Mouse (Mus musculus) embryonic stem cell, embryonic (primary cell): ENCODE data around the gene Palm2.

Experiments
- CTCF ChIA-PET, 4 experiments: fragments of 300-600 bp in 2 of 4; fragments of 350-600 bp in 2 of 4; sonication (Branson Sonifier 250); formaldehyde crosslinking; loops; one replicate each; lab custom pipeline; 2022; ENCODE audit warnings: inconsistent platforms in 2 of 4; lab: Charles Lee
- POLR2A ChIA-PET, 4 experiments: fragments of 300-600 bp in 2 of 4; fragments of 350-600 bp in 2 of 4; sonication (Branson Sonifier 250); formaldehyde crosslinking; loops; one replicate each; lab custom pipeline; 2022; ENCODE audit warnings: antibody characterized with exemption in 4 of 4, inconsistent platforms in 1 of 4; lab: Charles Lee

The Palm2 gene

GRCm38 (mm10) chr4:57660470-57660869, 226.4 kb downstream of the Palm2 start:
- POLR2A ChIA-PET, result interaction anchor here in 1 of 4 experiments (1.1 kb wide), 1 partner anchor 244 kb away, joined by 3 read pairs; no protein-coding TSS in a partner anchor
- CTCF ChIA-PET, result no interaction called here

- ChIA-PET CTCF (no interaction called here), POLR2A (interaction anchor here in 1 of 4 experiments (1.1 kb wide), 1 partner anchor 291 kb away, joined by 3 read pairs; no protein-coding TSS in a partner anchor)
Observed at GRCm38 (mm10) chr4:57666101-57666500, 232.1 kb downstream of the Palm2 start.

GRCm38 (mm10) chr4:57670813-57671469, 236.9 kb downstream of the Palm2 start:
- ChIA-PET CTCF (interaction anchor here in 3 of 4 experiments (0.5 to 2.6 kb wide), 6 partner anchors 88 to 435 kb away, joined by 3 to 17 read pairs (median 6); no protein-coding TSS in a partner anchor), POLR2A (interaction anchor here in 2 of 4 experiments (0.6 to 1.3 kb wide), 6 partner anchors 8 to 322 kb away, joined by 3 read pairs; no protein-coding TSS in a partner anchor)

- ChIA-PET POLR2A (interaction anchor here in 3 of 4 experiments (1.1 to 3.9 kb wide), 5 partner anchors 9 to 284 kb away, joined by 3 to 20 read pairs (median 19); no protein-coding TSS in a partner anchor), CTCF (interaction anchor here in 3 of 4 experiments (0.7 to 2.6 kb wide), 23 partner anchors 11 to 249 kb away, joined by 3 to 17 read pairs (median 5); no protein-coding TSS in a partner anchor)
Observed at GRCm38 (mm10) chr4:57672541-57672940, 238.5 kb downstream of the Palm2 start.

- ChIA-PET CTCF (interaction anchor here (0.5 to 2.6 kb wide), 42 partner anchors 9 to 411 kb away, joined by 3 to 17 read pairs (median 4); no protein-coding TSS in a partner anchor), POLR2A (interaction anchor here in 3 of 4 experiments (0.6 to 3.9 kb wide), 12 partner anchors 8 to 284 kb away, joined by 3 to 33 read pairs (median 4); partner anchors contain the start of gene Txn1 (in 2 of the 3))
Observed at GRCm38 (mm10) chr4:57672996-57673906, 239.2 kb downstream of the Palm2 start.

GRCm38 (mm10) chr4:57674351-57674750, 240.3 kb downstream of the Palm2 start:
- CTCF ChIA-PET, result interaction anchor here (0.6 to 2.4 kb wide), 31 partner anchors 10 to 781 kb away, joined by 3 to 15 read pairs (median 4); partner anchors contain the start of genes Akap2 (in 1 of the 4) and Ptpn3 (in 1 of the 4)
- POLR2A ChIA-PET, result interaction anchor here (0.5 to 3.9 kb wide), 38 partner anchors 9 to 728 kb away, joined by 3 to 33 read pairs (median 4); partner anchors contain the start of gene Txn1 (in 3 of the 4)

GRCm38 (mm10) chr4:57675387-57675786, 241.3 kb downstream of the Palm2 start:
- CTCF ChIA-PET, result interaction anchor here (0.5 to 2.4 kb wide), 21 partner anchors 13 to 659 kb away, joined by 3 to 15 read pairs (median 3); no protein-coding TSS in a partner anchor

GRCm38 (mm10) chr4:57677916-57678315, 243.9 kb downstream of the Palm2 start:
- CTCF ChIA-PET, result no interaction called here
- POLR2A ChIA-PET, result interaction anchor here in 1 of 4 experiments (0.6 to 1.8 kb wide), 2 partner anchors 8 to 157 kb away, joined by 3 to 4 read pairs; no protein-coding TSS in a partner anchor

More at GRCm38 (mm10) chr4:57675387-57675786, 241.3 kb downstream of the Palm2 start:
- POLR2A ChIA-PET, result interaction anchor here (0.6 to 3.9 kb wide), 31 partner anchors 11 to 1329 kb away, joined by 3 to 33 read pairs (median 6); partner anchors contain the start of gene Txn1 (in 3 of the 4)

GRCm38 (mm10) chr4:57678991-57679457, 245.0 kb downstream of the Palm2 start:
- CTCF ChIA-PET, result no interaction called here

GRCm38 (mm10) chr4:57680186-57680585, 246.1 kb downstream of the Palm2 start:
- CTCF ChIA-PET, result no interaction called here
- POLR2A ChIA-PET, result interaction anchor here in 2 of 4 experiments (0.7 to 1.5 kb wide), 8 partner anchors 9 to 117 kb away, joined by 3 to 4 read pairs (median 4); no protein-coding TSS in a partner anchor

More at GRCm38 (mm10) chr4:57678991-57679457, 245.0 kb downstream of the Palm2 start:
- POLR2A ChIA-PET, result interaction anchor here in 2 of 4 experiments (0.9 to 1.8 kb wide), 6 partner anchors 11 to 267 kb away, joined by 3 to 4 read pairs (median 3); no protein-coding TSS in a partner anchor

- ChIA-PET CTCF (interaction anchor here in 2 of 4 experiments (1.1 to 1.7 kb wide), 2 partner anchors 8 to 9 kb away, joined by 3 to 6 read pairs; no protein-coding TSS in a partner anchor), POLR2A (interaction anchor here in 3 of 4 experiments (0.7 to 1.5 kb wide), 7 partner anchors 8 to 239 kb away, joined by 3 to 4 read pairs (median 3); no protein-coding TSS in a partner anchor)
Observed at GRCm38 (mm10) chr4:57681511-57681910, 247.5 kb downstream of the Palm2 start.

- ChIA-PET CTCF (interaction anchor here in 2 of 4 experiments (1.1 to 1.7 kb wide), 2 partner anchors 9 kb away, joined by 3 to 6 read pairs; no protein-coding TSS in a partner anchor), POLR2A (interaction anchor here in 1 of 4 experiments (0.6 to 1.5 kb wide), 3 partner anchors 29 to 238 kb away, joined by 3 to 4 read pairs (median 3); no protein-coding TSS in a partner anchor)
Observed at GRCm38 (mm10) chr4:57682341-57682740, 248.3 kb downstream of the Palm2 start.

GRCm38 (mm10) chr4:57682944-57683343, 248.9 kb downstream of the Palm2 start:
- CTCF ChIA-PET, result interaction anchor here in 2 of 4 experiments (1.7 to 2.5 kb wide), 3 partner anchors 9 to 10 kb away, joined by 5 to 14 read pairs (median 6); no protein-coding TSS in a partner anchor
- POLR2A ChIA-PET, result interaction anchor here in 1 of 4 experiments (0.9 to 1.6 kb wide), 2 partner anchors 10 to 14 kb away, joined by 3 read pairs; no protein-coding TSS in a partner anchor

- ChIA-PET CTCF (interaction anchor here in 2 of 4 experiments (2.1 to 2.5 kb wide), 2 partner anchors 11 to 12 kb away, joined by 5 to 14 read pairs; no protein-coding TSS in a partner anchor), POLR2A (interaction anchor here in 2 of 4 experiments (0.5 to 1.0 kb wide), 3 partner anchors 11 to 272 kb away, joined by 3 read pairs; partner anchors contain the start of gene Txn1 (in 1 of the 2))
Observed at GRCm38 (mm10) chr4:57684676-57685215, 250.7 kb downstream of the Palm2 start.

GRCm38 (mm10) chr4:57686736-57687135, 252.7 kb downstream of the Palm2 start:
- CTCF ChIA-PET, result no interaction called here
- POLR2A ChIA-PET, result interaction anchor here in 2 of 4 experiments (0.5 to 0.6 kb wide), 2 partner anchors 36 to 78 kb away, joined by 4 read pairs; no protein-coding TSS in a partner anchor

- ChIA-PET POLR2A (interaction anchor here in 1 of 4 experiments (0.9 kb wide), 1 partner anchor 12 kb away, joined by 5 read pairs; no protein-coding TSS in a partner anchor), CTCF (no interaction called here)
Observed at GRCm38 (mm10) chr4:57687583-57687982, 253.5 kb downstream of the Palm2 start.
